Mouse (Mus musculus) kidney, postnatal 0 days (tissue): ENCODE measurements around the gene Gtf3a. TPM values are rescaled to one million over a fixed set of nuclear protein-coding genes. Genes with fewer than 3 reads are reported as not detected.

Source experiments
- ATAC-seq: fragments of 200-750 bp; cut with Nextera tagmentation; replicated peaks from 2 replicates; pipeline ENCODE4 v1.8.0; 2017; ENCODE audit warnings: low read depth, moderate number of reproducible peaks, moderate TSS enrichment, moderate library complexity; ENCODE audit not compliant: low FRiP score
- DNase-seq: peaks from one replicate; pipeline ENCODE4 v3.0.0-alpha.2; 2016; ENCODE audit warnings: low spot score
- H3K27ac ChIP-seq: fragments of 300-500 bp; sonication (generic); 2 replicates; pipeline ENCODE4 v1.5.1; 2014; ENCODE audit warnings: mild to moderate bottlenecking
- H3K27me3 ChIP-seq: fragments of 300-500 bp; sonication (generic); 2 replicates; pipeline ENCODE4 v1.6.1; 2014; ENCODE audit warnings: low read length, mixed read lengths; ENCODE audit not compliant: insufficient read depth
- H3K36me3 ChIP-seq: fragments of 300-500 bp; sonication (generic); 2 replicates; pipeline ENCODE4 v1.6.1; 2014; ENCODE audit warnings: low read length, mixed read lengths; ENCODE audit not compliant: insufficient read depth
- H3K4me1 ChIP-seq: fragments of 300-500 bp; sonication (generic); replicated peaks from 2 replicates; pipeline ENCODE4 v1.6.1; 2014; ENCODE audit warnings: antibody characterized with exemption, low read length, mixed read lengths; ENCODE audit not compliant: insufficient read depth
- H3K4me2 ChIP-seq: fragments of 300-500 bp; sonication (generic); 2 replicates; pipeline ENCODE4 v1.6.1; 2014; ENCODE audit warnings: mild to moderate bottlenecking, low read length, moderate library complexity, mixed read lengths
- H3K4me3 ChIP-seq: fragments of 300-500 bp; sonication (generic); replicated peaks from 2 replicates; pipeline ENCODE4 v1.5.1; 2014; ENCODE audit warnings: low read depth, low read length
- H3K9ac ChIP-seq: fragments of 300-500 bp; sonication (generic); 2 replicates; pipeline ENCODE4 v1.6.1; 2014; ENCODE audit warnings: low read depth, low read length
- H3K9me3 ChIP-seq: fragments of 300-500 bp; sonication (generic); replicated peaks from 2 replicates; pipeline ENCODE4 v1.6.1; 2016; ENCODE audit warnings: low read length, inconsistent platforms, mixed read lengths
- CTCF ChIP-seq: IDR thresholded peaks from 2 replicates; pipeline ENCODE4 v1.5.1; 2016; ENCODE audit warnings: antibody characterized with exemption, low read depth, mild to moderate bottlenecking, moderate library complexity
- WGBS: fragments of 180-500 bp; shearing (Covaris S2); extraction: QIAGEN DNeasy Blood & Tissue Kit; methylation state at CpG from one replicate; pipeline ENCODE4 v1.1.7; 2014; 5-methylcytosine and 5-hydroxymethylcytosine counted together
- polyA plus RNA-seq: library from polyadenylated mRNA; unstranded; fragments of >200 nt; fragmentation: Nextera tagmentation; extraction: Ambion mirVana; gene quantifications from 2 replicates; pipeline ENCODE4 v1.2.1, GENCODE M21; 2015

The Gtf3a gene
- polyA plus RNA-seq, 1 experiment from 2014 or later, result 112 TPM

DNA sequence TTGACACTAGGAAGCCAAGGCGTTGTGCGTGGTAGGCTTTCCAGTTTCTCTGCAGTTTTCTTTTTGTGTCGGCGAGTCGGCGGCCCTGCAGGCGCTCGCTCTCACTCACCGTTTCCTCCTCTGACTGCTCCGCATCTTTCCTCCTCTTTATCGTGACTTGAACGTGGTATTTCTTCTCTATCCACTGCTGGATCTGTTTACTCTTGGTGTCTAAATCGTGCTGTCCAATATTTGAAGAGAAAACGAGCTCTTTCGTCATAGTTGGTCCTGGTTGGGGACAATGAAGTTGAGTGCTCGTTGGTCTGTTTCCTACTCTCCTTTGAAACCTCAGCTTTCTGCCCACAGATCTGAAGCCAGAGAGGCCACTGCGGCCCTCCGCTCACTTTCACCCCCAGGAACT lies 8.2 kb downstream of the Gtf3a start:
- Histone ChIP-seq H3K4me1 (no peaks in the 10 kb centered on the region), H3K27ac (no peak overlapping the region), H3K9me3 (no peaks in the 10 kb centered on the region), H3K36me3 (peaks cover 67% of the 10 kb centered on the region), H3K4me3 (no peak overlapping the region), H3K27me3 (no peaks in the 10 kb centered on the region), H3K4me2 (no peak overlapping the region), H3K9ac (no peak overlapping the region)
- no peak for ATAC-seq
- DNase-seq, result no peak
- TF ChIP-seq CTCF, result no peak
- 90% methylated on average over 18 of the region's 18 CpGs for WGBS

DNA sequence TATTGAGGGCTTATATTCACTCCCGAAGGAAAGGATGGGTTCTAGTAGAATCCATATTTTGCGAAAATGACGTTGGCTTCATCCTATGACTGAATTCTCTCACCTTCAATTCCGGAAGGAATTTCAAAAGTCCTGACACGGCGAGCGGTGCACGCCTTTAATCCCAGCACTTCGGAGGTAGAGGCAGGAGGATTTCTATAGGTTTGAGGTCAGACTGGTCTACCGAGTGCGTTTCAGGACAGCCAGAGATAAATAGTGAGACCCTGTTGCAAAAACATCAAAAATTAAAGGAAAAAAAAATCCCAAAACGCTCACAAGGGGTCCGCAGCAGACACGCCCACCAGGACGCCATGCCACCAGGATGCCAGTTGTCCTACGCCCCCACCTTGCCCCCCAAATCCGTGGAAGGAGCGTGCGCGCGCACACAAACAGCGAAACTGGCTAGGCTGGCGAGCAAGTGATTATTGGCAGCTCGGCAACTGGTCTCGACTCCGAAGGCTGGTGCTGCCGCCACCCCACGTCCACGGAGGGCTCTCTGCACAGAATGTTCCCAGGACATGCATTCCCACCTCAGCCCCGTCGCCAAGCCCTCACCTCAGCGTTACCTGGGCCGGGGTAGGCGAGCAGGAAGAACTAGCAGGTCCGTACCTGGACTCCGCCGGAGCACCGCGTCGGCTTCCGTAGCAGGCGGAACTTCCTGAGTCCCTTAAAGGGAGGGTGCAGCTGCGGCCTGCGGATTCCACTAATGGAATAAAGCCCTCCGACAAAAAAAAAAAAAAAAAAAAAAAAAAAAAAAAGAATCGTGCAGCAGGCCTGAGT lies 14.9 kb downstream of the Gtf3a start, which contains the start of gene Mtif3:
Gene Mtif3 (minus strand): TSS at position 683 of the 819 bp plus-strand sequence.
- Histone ChIP-seq H3K4me1 (no peaks in the 10 kb centered on the region), H3K9ac (peak within 1 kb of the TSS; percentile 82), H3K27ac (peak within 1 kb of the TSS; percentile 60; the same call in 1 of the 2 replicates), H3K36me3 (peaks cover 6% of the 10 kb centered on the region; the same call in 1 of the 2 replicates), H3K4me2 (peak within 1 kb of the TSS; percentile 62), H3K9me3 (no peaks in the 10 kb centered on the region), H3K27me3 (no peaks in the 10 kb centered on the region), H3K4me3 (peak within 1 kb of the TSS; percentile 92)
- TF ChIP-seq CTCF, result no peak
- WGBS, result 1% methylated on average over 45 of the region's 46 CpGs
- DNase-seq (peak; percentile 93), ATAC-seq (peak; percentile 90)

DNA sequence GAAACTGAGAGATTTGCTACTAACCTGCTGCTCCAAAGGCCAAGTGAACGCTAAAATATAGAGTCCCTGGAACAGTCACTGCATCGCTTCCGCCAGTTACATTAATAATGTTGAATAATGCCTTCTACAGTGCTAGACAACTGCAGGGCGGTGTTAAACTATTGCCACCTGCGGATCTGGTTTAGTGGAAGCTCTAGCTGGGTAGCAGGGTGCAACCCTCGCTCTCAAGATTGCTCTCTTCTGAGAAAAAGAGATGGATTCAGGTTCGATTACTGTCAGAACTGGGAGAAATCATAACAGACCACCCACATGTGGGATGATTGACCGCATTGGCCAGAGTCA lies 15.5 kb downstream of the Gtf3a start:
- TF ChIP-seq CTCF, result no peak
- Histone ChIP-seq H3K36me3 (0 out of 2 replicates have a peak, but pooled peaks cover under 1% of the 10 kb centered on the region), H3K9me3 (no peaks in the 10 kb centered on the region), H3K9ac (peak overlapping the region; percentile 82; the same call in 1 of the 2 replicates), H3K4me2 (peak overlapping the region; percentile 62), H3K27me3 (no peaks in the 10 kb centered on the region), H3K4me3 (peak overlapping the region; percentile 92), H3K27ac (no peak overlapping the region), H3K4me1 (no peaks in the 10 kb centered on the region)
- WGBS, result 53% methylated on average over 8 of the region's 8 CpGs
- DNase-seq (no peak), ATAC-seq (peak; percentile 2; the same call in 1 of the 2 replicates)

DNA sequence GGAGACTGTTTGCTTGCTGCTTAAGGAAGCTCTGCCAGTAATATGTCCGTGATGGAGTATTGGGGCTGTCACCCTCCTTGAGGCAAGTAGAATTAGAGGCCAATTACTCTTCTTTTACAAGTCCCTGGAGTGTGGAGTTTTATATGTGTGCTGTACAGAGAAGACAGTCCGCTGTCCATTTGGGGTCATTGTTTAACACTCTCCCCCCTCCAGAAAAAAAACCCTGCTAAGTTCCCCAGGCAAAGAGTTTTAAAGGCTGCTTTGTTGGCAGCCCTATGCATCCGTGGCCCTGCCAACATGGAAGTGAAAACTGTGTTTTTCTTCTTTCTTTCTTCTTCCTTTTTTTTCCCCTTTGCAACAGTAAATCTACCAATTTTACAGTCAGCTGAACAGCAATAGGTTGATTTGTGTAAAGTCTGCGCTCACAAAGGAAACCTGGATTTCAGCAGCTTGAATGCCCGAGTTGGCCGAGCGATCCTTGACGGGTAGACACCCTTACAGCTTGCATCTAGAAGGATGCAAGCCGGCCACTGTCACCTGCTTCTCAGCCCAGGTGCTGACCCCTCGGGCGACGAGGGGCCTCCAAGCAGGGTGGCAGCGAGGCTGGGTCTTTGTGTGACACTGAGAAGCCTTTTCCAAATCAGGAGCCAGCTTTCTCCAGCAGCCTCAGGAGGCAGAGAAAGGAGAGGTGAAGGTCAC lies 20.4 kb downstream of the Gtf3a start:
- H3K4me3 ChIP-seq, result no peak overlapping the region
- ATAC-seq (no peak), DNase-seq (no peak)
- no peak overlapping the region for H3K4me2 ChIP-seq
- no peak overlapping the region for H3K9ac ChIP-seq
- no peak overlapping the region for H3K27ac ChIP-seq
- H3K4me1 ChIP-seq, result no peaks in the 10 kb centered on the region; the same call in 1 of the 2 replicates
- no peaks in the 10 kb centered on the region for H3K36me3 ChIP-seq
- no peaks in the 10 kb centered on the region for H3K9me3 ChIP-seq
- 39% methylated on average over 13 of the region's 13 CpGs for WGBS
- H3K27me3 ChIP-seq, result no peaks in the 10 kb centered on the region
- no peak for TF ChIP-seq CTCF

DNA sequence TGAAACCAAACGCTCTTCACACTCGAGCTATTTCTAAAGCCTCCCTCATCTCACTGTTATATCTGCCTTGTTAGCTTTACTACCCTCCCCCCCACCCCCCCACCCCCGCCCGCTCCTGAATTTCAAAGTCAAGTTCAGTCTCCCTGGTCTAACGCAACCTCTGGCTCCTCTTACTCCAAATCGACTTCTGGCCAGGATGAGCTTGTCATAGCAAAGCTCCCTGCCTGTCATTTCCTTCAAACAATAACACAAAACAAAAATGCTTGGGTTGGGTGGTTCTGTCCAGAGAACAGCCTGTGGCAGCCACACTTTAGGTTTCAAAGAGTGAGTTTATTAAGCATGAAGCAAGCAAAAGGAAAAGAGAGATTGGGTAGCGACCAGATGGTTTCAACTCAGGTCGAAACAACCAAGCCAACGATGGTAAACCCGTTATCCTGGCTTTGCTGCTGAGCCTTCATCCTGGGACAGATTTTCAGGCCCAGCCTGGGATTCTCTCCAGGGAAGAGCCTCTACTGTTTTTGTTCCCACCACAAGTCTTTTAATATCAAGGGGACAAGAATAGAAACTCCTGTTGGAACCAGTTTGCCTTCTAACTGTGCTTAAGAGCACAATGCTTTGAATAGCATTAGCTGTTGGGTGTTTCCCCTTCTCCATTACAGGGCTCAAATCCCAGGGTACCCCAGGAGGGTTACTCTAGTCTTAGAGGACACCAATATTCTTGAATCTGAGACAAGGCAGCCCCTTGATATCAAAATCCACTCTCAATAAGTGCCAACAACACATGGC lies 23.5 kb downstream of the Gtf3a start:
- DNase-seq (no peak), ATAC-seq (no peak)
- Histone ChIP-seq H3K4me1 (peaks cover 11% of the 10 kb centered on the region), H3K4me2 (no peak overlapping the region), H3K36me3 (no peaks in the 10 kb centered on the region), H3K4me3 (no peak overlapping the region), H3K27me3 (no peaks in the 10 kb centered on the region), H3K9ac (no peak overlapping the region), H3K9me3 (no peaks in the 10 kb centered on the region), H3K27ac (no peak overlapping the region)
- TF ChIP-seq CTCF, result no peak
- WGBS, result 37% methylated on average over 10 of the region's 10 CpGs

DNA sequence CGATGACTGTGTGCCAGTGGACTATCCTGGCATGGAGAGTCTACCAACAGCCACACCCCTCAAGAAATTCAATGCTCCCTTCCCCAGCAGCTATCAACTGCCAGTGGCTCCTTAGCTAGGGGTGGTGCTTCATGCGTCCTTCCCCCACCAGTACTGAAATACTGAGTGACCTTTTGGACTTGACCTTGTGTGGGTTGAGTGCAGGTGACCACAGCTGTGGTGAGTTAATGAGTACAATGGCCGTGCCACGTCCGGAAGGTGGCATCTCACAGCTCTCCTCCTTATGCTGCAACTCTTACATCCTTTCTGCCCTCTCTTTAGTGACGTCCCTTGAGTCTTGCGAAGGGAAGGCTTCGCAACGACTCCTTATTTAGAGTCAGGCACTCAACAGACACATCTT lies 24.9 kb downstream of the Gtf3a start:
- Histone ChIP-seq H3K4me3 (no peak overlapping the region), H3K27me3 (no peaks in the 10 kb centered on the region), H3K27ac (no peak overlapping the region), H3K4me1 (peaks cover 11% of the 10 kb centered on the region), H3K4me2 (no peak overlapping the region), H3K9ac (no peak overlapping the region), H3K9me3 (no peaks in the 10 kb centered on the region), H3K36me3 (no peaks in the 10 kb centered on the region)
- ATAC-seq, result peak; percentile 51; the same call in 1 of the 2 replicates
- DNase-seq, result no peak
- WGBS, result 65% methylated on average over 9 of the region's 9 CpGs
- no peak for TF ChIP-seq CTCF
